Mouse (Mus musculus) neutrophil, adult 5-6 weeks (primary cell): ENCODE measurements around the gene 2900011O08Rik. TPM values are rescaled to one million over a fixed set of nuclear protein-coding genes. Genes with fewer than 3 reads are reported as not detected.

ENCODE experiments used
- ATAC-seq: fragments of 151-379, 151-347 bp; 2 replicates; pipeline ENCODE4 v1.8.0; 2017; ENCODE audit warnings: mild to moderate bottlenecking, moderate TSS enrichment; ENCODE audit not compliant: insufficient number of reproducible peaks, poor library complexity, low FRiP score, severe bottlenecking; ENCODE audit errors: extremely low read depth
- total RNA-seq: library from RNA; stranded (forward); fragments of 200-1000 nt; gene quantifications from 2 replicates; pipeline ENCODE4 v1.2.3, GENCODE M21; 2017

The 2900011O08Rik gene
- total RNA-seq, 1 experiment from 2014 or later: not detected

DNA sequence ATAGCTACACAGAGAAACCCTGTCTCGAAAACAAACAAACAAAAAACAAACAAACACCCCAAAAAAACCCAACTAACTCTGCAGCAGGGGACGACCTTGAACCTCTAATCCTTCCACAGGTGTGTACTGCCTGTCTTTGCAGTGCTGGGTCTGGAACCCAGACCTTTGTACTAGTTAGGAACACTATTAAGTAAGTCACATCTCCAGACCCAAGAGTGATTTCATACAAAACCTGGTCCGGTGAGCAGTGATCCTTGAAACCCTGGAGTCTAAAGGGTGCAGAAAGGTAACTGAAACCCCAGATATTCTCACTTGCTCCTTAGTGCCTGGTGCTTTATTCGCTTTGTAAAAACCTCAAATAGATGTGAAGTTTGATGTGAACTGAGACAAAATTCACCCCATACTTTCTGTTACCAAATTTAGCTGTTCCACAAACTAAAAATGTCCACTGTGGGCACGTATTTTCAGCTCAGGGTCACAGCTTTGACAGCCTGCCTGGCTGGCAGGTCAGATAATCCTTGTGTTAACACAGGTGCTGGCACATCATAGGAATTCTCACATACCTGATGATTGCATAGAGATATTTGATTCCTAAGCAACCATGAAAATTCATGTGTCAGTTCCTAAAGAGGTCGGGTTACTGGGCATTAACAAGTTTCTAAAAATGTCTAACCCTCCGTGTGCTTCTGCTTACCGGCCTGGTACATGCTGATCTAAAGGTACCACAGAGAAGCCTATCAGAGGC, 17.2 kb downstream of the 2900011O08Rik start:
- ATAC-seq: no peak

- ATAC-seq: no peak
Observed at GRCm38 (mm10) chr16:14004170-14004569, 17.8 kb downstream of the 2900011O08Rik start.

DNA sequence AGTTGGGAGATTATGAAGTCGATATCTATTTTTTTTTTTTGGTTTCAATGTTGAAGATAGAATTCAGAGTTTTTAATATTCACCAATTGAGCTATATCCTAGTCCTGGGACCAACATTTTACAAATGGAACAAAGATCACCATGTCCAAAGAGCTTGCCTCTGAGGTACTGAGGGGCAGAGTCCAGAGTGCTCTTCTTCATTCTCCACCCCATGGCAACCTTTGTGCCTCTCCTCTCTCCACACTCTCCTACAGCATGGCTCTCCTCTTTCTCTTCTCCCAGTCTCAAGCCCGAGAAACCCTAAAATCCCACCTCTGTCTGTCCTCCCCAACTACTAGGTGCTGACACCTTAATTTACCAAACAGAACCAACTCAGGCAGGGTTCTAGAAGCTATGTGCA, 18.3 kb downstream of the 2900011O08Rik start:
- ATAC-seq: no peak

- ATAC-seq: no peak
Observed at GRCm38 (mm10) chr16:14005266-14005665, 18.9 kb downstream of the 2900011O08Rik start.

DNA sequence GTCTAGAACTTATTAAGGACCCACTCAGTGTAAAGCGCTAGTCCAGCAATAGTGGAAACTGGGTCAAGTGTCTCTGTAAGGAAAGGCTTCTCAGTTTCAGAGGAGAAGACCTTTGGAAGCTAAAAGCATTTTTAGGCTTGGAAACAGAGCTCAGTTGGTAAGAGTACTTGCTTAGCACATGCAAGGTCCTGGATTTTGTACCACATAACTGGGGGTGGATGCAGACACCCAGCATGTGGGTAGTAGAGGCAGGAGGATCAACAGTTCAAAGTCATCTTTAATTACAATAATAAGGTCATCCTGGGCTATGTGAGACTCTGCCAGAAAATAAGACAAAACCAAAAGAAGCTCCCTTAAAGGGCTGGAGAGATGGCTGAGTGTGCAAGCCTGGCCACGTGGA, 21.7 kb downstream of the 2900011O08Rik start:
- no peak for ATAC-seq

- no peak for ATAC-seq
Observed at GRCm38 (mm10) chr16:14008708-14009107, 22.3 kb downstream of the 2900011O08Rik start.

GRCm38 (mm10) chr16:14009966-14010365, 23.6 kb downstream of the 2900011O08Rik start:
- ATAC-seq: no peak

GRCm38 (mm10) chr16:14017306-14017705, 30.9 kb downstream of the 2900011O08Rik start:
- ATAC-seq: no peak

DNA sequence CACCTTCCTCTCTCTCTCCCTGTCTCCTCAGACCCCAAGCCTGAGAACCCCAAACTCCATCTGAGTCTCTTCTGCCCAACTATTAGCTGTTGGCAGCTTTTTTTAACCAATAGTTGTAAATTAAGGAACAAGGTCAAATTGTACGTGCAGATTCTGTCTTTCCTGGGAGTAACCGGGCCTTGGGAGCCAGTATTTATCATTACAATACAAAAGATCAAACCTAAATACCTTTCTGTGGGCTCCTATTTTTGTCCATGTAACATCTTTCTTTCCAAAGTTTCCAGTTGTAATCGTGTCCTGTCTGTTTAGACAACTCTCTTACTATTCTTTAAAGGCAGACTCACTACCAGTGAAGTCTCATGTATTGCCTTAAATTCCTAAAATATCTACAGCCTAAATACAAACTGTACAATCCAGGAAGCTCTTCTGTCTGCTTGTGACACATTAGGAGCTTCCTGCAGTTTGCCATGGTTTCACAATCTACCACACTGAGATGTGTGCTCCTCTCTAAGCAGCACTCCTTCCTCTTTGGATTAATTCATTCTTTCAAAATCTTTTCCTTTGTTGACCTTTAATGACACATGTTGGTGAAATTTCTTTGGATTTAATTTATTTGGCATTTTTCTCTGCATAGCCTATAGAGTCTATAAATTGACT, 34.9 kb downstream of the 2900011O08Rik start:
- no peak for ATAC-seq

GRCm38 (mm10) chr16:14025091-14025990, 38.9 kb downstream of the 2900011O08Rik start:
- ATAC-seq: no peak

GRCm38 (mm10) chr16:14029072-14029471, 42.7 kb downstream of the 2900011O08Rik start:
- ATAC-seq: no peak

DNA sequence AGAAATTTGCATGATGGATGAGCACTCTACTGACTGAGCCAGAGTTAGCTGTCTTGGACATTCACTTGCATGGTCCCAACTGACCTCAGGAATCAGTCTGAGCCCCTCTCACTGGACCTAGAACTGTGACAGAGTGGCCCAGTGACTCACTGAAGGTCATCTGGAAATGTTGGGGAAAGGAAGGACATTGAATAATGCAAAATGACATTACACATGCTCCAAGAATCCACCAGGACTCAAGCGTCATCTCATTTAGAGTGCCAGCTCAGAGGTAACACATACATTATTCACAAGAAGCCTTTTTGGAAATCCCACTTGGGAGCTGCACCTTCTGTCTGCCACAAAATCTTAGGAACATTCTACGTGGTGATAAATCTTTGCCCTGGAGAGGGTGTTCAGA, 43.4 kb downstream of the 2900011O08Rik start:
- ATAC-seq: no peak

- no peak for ATAC-seq
Observed at GRCm38 (mm10) chr16:14030650-14031049, 44.2 kb downstream of the 2900011O08Rik start.

DNA sequence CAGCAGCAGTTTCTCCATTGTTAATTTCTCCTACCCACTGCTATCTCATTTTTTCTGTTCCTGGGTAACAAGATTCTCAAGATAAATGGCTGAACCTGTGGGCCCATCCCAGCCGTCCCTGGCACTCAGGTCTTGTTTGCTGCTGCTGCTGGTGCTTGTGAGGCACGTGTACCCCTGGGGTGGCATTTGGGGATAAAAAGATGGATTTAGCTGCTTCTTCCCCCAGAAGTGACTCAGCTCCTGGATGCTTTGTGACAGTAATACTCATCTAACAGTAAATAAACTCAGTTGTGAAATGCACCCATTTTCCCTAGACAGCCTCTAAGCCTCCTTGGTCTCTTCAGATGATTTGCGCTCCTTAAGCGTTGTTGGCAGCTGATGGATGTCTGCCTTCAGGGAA, 46.7 kb downstream of the 2900011O08Rik start:
- no peak for ATAC-seq

DNA sequence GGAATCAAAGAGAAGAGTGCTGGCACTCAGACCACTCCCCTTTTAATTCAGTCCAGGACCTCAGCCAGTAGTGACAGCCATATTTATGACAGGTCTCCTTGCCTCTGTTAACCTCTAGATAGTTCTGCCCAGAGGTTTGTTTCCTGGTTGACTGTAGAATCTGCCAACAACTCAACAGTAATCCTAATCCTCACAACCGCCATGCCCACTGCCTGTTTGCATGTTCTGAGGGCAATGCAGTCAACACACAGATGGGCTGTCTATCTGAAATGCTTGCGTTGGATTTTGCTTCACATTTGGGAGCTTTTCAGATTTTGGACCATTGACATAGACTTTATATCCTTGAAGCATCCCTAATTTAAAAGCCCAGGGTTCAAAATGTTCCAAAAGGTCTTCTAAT, 56.0 kb downstream of the 2900011O08Rik start:
- ATAC-seq: no peak

DNA sequence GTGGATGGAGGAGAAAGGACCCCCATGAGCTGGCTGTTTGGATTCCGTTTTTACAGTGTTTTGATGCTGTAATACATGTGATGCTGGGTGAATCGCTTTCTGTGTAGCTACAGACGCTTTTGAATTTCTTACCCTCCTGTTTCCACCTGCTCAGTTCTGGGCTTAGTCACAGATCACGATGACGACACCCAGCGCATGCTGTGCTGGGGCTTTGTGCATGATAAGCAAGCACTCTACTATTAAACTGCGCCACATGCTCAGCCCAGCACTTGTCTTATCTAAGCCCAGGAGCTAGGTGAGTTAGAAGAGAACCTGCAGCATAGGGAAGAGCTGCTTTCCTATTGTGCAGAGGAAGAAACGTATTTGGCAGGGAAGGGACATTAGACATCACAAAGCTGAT, 58.3 kb downstream of the 2900011O08Rik start:
- no peak for ATAC-seq

- no peak for ATAC-seq
Observed at GRCm38 (mm10) chr16:14046224-14046756, 59.9 kb downstream of the 2900011O08Rik start.

- ATAC-seq: no peak
Observed at GRCm38 (mm10) chr16:14052221-14052620, 65.8 kb downstream of the 2900011O08Rik start.

DNA sequence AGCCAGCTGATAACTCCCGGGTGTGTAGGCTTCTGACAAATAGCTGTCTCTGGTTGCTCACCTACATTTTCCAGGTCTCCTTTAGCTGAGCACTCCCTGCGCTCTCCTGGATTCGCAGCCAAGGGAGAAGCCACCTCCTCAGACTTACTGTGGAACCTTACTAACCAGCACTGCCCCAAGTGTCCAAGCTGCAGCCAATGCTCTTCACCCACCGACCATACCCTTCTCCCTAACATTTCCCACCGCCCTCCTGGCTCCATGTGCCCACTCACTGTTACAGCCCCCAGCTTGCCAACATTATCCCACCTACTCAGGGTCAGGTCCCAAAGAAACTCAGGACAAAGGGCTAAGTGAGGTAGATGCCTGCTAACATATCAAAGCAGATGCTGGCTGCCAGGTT, 66.7 kb downstream of the 2900011O08Rik start:
- no peak for ATAC-seq
